Comparison of ENCODE assay signal across 22 mouse cellular contexts in genomic region chr6:39040451-39040850, GRCm38 (mm10).
A peak's percentile ranks its signal among the peaks of the same experiment; 100 is the strongest.
DNase-seq lines count a peak whose midpoint lies in the region; ATAC-seq and TF ChIP-seq lines count a peak whose summit lies in the region.
"Had no signal": no experiment of that assay in that cellular context is flagged by ENCODE, and none has a peak within 500 bp of the region (broad histone marks: within the 10 kb centered on the region; RNA-seq: fewer than 3 reads in every experiment).

No protein-coding gene starts in this region.

- peak; percentile 75 for ATAC-seq in forebrain, postnatal 0 days
- ATAC-seq in forebrain, embryonic 14.5 days, result no peak
- ATAC-seq: CD4-positive, CD25-positive, alpha-beta regulatory T cell, adult 4 months had no signal

- H3K9me3 ChIP-seq in forebrain, postnatal 0 days (ENCODE audit: low read length), result no peaks in the 10 kb centered on the region
- no peaks in the 10 kb centered on the region for H3K9me3 ChIP-seq in forebrain, embryonic 14.5 days (replicated peaks; ENCODE audit: control insufficient read depth, low read length)
- no peaks in the 10 kb centered on the region for H3K9me3 ChIP-seq in heart, embryonic 10.5 days
- H3K9me3 ChIP-seq: embryonic facial prominence, embryonic 12.5 days; forebrain, embryonic 12.5 days; G1E; heart, embryonic 12.5 days; hindbrain, embryonic 10.5 days had no signal

- no peaks in the 10 kb centered on the region for H3K27me3 ChIP-seq in forebrain, postnatal 0 days (ENCODE audit: insufficient read depth, low read length)
- H3K27me3 ChIP-seq in forebrain, embryonic 14.5 days (replicated peaks; ENCODE audit: control insufficient read depth, insufficient read depth, low read length), result no peaks in the 10 kb centered on the region
- no peaks in the 10 kb centered on the region for H3K27me3 ChIP-seq in heart, embryonic 10.5 days (ENCODE audit: insufficient read depth, poor library complexity, severe bottlenecking)
- H3K27me3 ChIP-seq: heart, embryonic 12.5 days had no signal

- TF ChIP-seq CTCF in forebrain, postnatal 0 days (IDR thresholded peaks at IDR 0.05; ENCODE audit: low read depth), result no peak

- H3K4me2 ChIP-seq in forebrain, postnatal 0 days (ENCODE audit: low read depth), result no peak overlapping the region
- no peak overlapping the region for H3K4me2 ChIP-seq in forebrain, embryonic 14.5 days (ENCODE audit: low read length)
- H3K4me2 ChIP-seq: embryonic facial prominence, embryonic 12.5 days; forebrain, embryonic 12.5 days; heart, embryonic 12.5 days; hindbrain, embryonic 14.5 days had no signal

- H3K36me3 ChIP-seq in forebrain, postnatal 0 days (ENCODE audit: insufficient read depth), result no peaks in the 10 kb centered on the region
- H3K36me3 ChIP-seq in forebrain, embryonic 14.5 days (ENCODE audit: control insufficient read depth, insufficient read depth, low read length), result no peaks in the 10 kb centered on the region
- H3K36me3 ChIP-seq in heart, embryonic 10.5 days, result no peaks in the 10 kb centered on the region
- H3K36me3 ChIP-seq: embryonic facial prominence, embryonic 12.5 days; forebrain, embryonic 12.5 days; G1E; heart, embryonic 12.5 days; hindbrain, embryonic 10.5 days had no signal

- H3K27ac ChIP-seq in forebrain, postnatal 0 days (ENCODE audit: low read depth, low read length), result no peak overlapping the region
- H3K27ac ChIP-seq in forebrain, embryonic 14.5 days (ENCODE audit: low read depth, low read length), result no peak overlapping the region
- H3K27ac ChIP-seq in heart, embryonic 10.5 days, result no peak overlapping the region
- H3K27ac ChIP-seq: embryonic facial prominence, embryonic 12.5 days; forebrain, embryonic 12.5 days; heart, adult 2 months; hindbrain, embryonic 10.5 days; hindbrain, embryonic 14.5 days had no signal

- 67% methylated on average over 9 of the region's 9 CpGs for WGBS in forebrain, postnatal 0 days
- 83% methylated on average over 9 of the region's 9 CpGs for WGBS in forebrain, embryonic 14.5 days
- 79% methylated on average over 9 of the region's 9 CpGs for WGBS in heart, embryonic 10.5 days

- peak; percentile 61 for DNase-seq in forebrain, postnatal 0 days
- DNase-seq in forebrain, embryonic 14.5 days (ENCODE audit: low spot score), result no peak
- peak; percentile 28 to 81 for DNase-seq in left cerebral cortex, postnatal 25 days (ENCODE audit: low spot score in 2 of 2)
- DNase-seq in left cerebral cortex, postnatal 4 days, result no peak
- peak; percentile 60 to 80 for DNase-seq in right cerebral cortex, postnatal 10 days (ENCODE audit: low spot score in 2 of 2)
- DNase-seq in heart, embryonic 10.5 days (ENCODE audit: low spot score), result no peak
- no peak for DNase-seq in thymus, postnatal 36 days
- DNase-seq: adrenal gland, adult 8-10 months; adrenal gland, postnatal 36 days; B cell, adult 2 months; cerebellum, adult 11 months; cerebellum, adult 8-10 months; cerebellum, postnatal 25 days; gastrocnemius, postnatal 14 days; heart, adult 2 months had no signal

- H3K4me1 ChIP-seq in forebrain, postnatal 0 days (ENCODE audit: insufficient read depth), result peaks cover 3% of the 10 kb centered on the region; the same call in 1 of the 2 replicates
- no peaks in the 10 kb centered on the region; the same call in 1 of the 2 replicates for H3K4me1 ChIP-seq in forebrain, embryonic 14.5 days (ENCODE audit: control insufficient read depth, insufficient read depth, low read length)
- H3K4me1 ChIP-seq in heart, embryonic 10.5 days, result peaks cover 5% of the 10 kb centered on the region; the same call in 1 of the 2 replicates
- H3K4me1 ChIP-seq: heart, embryonic 12.5 days had no signal

- intact Hi-C loops in left cerebral cortex, postnatal 25 days (cut with DNase I), result no loop called here
- intact Hi-C loops in left cerebral cortex, postnatal 4 days (cut with DNase I), result no loop called here

- H3K4me3 ChIP-seq in forebrain, postnatal 0 days (ENCODE audit: low read depth, low read length), result no peak overlapping the region
- H3K4me3 ChIP-seq in forebrain, embryonic 14.5 days (ENCODE audit: low read depth, low read length), result no peak overlapping the region
- H3K4me3 ChIP-seq in heart, embryonic 10.5 days, result no peak overlapping the region
- H3K4me3 ChIP-seq: embryonic facial prominence, embryonic 12.5 days; forebrain, embryonic 12.5 days; heart, adult 2 months; heart, embryonic 12.5 days; hindbrain, embryonic 10.5 days had no signal

- H3K9ac ChIP-seq in forebrain, postnatal 0 days, result no peak overlapping the region
- no peak overlapping the region for H3K9ac ChIP-seq in forebrain, embryonic 14.5 days (ENCODE audit: low read length)
- H3K9ac ChIP-seq: embryonic facial prominence, embryonic 12.5 days; forebrain, embryonic 12.5 days; heart, embryonic 12.5 days; hindbrain, embryonic 14.5 days had no signal

Comparison
In these comparisons a context has a peak if more than half of its experiments do, and no peak if none do; other contexts are left out.
1. DNase-seq: peak in forebrain, postnatal 0 days (single experiment), left cerebral cortex, postnatal 25 days (2 of 2) and right cerebral cortex, postnatal 10 days (2 of 2); none in forebrain, embryonic 14.5 days (single experiment), left cerebral cortex, postnatal 4 days (single experiment), heart, embryonic 10.5 days (single experiment) and thymus, postnatal 36 days (0 of 2).